Mouse (Mus musculus): ENCODE measurements around the gene Cox4i2. TPM values are rescaled to one million over a fixed set of nuclear protein-coding genes. Genes with fewer than 3 reads are reported as not detected.

Cox4i2 gene
- polyA plus RNA-seq, 1 experiment from 2014 or later: 19.5 TPM

DNA sequence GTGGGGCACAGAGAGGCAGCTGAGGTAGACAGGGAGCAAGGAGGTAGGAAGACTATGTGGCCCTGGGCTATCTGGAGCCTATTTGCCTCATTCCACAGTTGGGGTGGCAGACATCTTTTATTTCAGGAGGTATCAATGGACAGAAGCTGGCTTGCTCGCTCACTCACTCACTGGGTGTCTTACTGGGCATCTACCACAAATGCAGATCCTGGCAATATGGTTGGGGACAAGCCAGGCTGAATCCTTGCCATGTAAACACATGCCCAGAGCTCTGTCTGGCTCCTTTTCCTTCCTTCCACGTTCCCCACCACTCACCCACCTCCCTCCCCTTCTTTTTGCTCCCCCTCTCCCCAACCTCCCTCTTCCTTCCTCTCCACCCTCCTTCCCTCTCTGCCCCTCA, 3.5 kb downstream of the Cox4i2 start:
- WGBS: 62% methylated on average over 2 of the region's 2 CpGs
- ATAC-seq (ENCODE audit: insufficient read depth, low FRiP score, low read depth): no peak

DNA sequence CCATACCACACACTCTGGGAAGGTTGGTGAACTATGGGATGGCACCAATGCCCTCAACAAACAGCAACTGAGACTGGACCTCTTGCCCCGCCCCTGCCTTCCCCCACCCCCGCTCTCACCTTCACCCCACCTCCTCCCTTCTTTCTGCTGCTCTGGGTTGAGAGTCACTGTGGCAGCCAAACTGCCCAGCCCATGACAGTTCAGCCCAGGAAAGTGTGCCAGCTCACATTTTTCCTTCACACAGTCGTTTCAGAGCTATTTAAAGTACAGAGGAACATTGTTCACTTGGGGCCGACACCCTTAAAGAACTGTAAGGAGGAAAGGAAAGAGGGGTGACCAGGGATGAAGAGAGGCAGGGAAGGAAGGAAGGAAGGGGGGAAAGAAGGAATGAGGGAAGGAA, 4.4 kb downstream of the Cox4i2 start:
- no peaks in the 10 kb centered on the region for H3K9me3 ChIP-seq
- 45% methylated on average over 4 of the region's 4 CpGs for WGBS
- no peak for ATAC-seq (ENCODE audit: insufficient read depth, low FRiP score, low read depth)
- peaks cover 14% of the 10 kb centered on the region; the same call in 1 of the 2 replicates for H3K4me1 ChIP-seq
- H3K4me3 ChIP-seq (replicated peaks): no peak overlapping the region
- no peaks in the 10 kb centered on the region for H3K36me3 ChIP-seq
- no peak overlapping the region for H3K27ac ChIP-seq
- no peaks in the 10 kb centered on the region for H3K27me3 ChIP-seq (replicated peaks)
- H3K4me2 ChIP-seq: no peak overlapping the region
- no peak overlapping the region for H3K9ac ChIP-seq

More for the DNA sequence above, 3.5 kb downstream of the Cox4i2 start:
- no peak overlapping the region for H3K9ac ChIP-seq
- no peak overlapping the region for H3K4me3 ChIP-seq (replicated peaks)
- no peaks in the 10 kb centered on the region for H3K9me3 ChIP-seq
- no peak overlapping the region for H3K27ac ChIP-seq
- peaks cover 16% of the 10 kb centered on the region; the same call in 1 of the 2 replicates for H3K4me1 ChIP-seq
- H3K36me3 ChIP-seq: no peaks in the 10 kb centered on the region
- H3K4me2 ChIP-seq: no peak overlapping the region
- H3K27me3 ChIP-seq (replicated peaks): no peaks in the 10 kb centered on the region

DNA sequence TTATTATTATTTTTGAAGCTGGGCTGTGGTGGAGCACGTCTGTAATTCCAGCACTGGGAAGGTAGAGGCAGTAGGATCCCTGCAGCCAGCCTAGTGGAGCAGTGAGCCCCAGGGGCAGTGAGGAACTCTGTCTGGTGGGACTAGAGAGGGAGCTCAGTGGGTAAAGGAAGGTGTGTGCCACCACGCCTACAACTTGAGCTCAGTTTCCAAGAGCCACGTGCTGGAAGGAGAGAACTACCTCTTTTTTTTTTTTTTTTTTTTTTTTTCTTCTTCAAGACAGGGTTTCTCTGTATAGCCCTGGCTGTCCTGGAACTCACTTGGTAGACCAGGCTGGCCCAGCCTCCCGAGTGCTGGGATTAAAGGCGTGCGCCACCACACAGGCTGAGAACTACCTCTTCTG, 9.3 kb downstream of the Cox4i2 start:
- WGBS: 70% methylated on average over 6 of the region's 6 CpGs
- H3K4me1 ChIP-seq: peaks cover 24% of the 10 kb centered on the region

DNA sequence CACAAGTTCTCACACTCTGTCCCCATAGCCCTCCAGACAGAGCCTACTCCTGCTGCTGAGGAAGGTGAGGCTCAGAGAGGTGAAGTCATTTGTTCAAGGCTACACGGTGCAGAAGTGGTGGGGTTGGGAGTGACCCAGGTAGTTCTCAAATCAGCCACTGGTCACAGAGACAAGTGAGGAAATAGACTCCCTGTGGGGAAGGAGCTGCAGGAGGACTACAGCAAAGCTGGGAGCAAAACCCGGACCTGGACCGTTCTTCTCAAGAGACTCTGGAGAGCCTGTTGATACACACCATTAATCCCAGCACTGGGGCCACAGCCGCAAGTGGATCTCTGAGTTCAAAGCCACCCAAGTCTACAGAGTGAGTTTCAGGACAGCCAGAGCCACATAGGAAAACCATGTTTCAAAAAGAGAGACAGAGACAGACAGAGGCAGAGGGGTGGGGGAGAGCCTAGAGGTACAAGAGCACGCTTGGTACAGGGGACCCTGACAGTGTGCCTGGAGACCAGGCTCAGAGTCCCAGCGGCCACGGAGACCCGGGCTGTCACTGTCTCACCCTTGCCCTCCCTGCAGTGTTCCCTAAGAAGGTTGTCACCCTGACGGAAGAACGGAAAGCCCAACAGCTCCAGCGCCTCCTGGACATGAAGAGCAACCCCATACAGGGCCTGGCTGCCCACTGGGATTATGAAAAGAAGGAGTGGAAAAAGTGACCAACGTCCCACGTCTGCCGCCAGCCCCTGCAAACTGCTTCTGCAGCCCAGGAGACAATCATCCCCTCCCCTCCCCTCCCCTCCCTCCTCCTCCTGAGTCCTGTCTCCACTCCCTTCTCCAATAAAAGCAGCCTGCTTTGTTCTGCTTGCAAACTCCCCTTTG, 10.4 kb downstream of the Cox4i2 start:
- Histone ChIP-seq H3K4me1 (peaks cover 24% of the 10 kb centered on the region), H3K4me2 (peak overlapping the region; percentile 27), H3K9ac (no peak overlapping the region), H3K27ac (no peak overlapping the region), H3K9me3 (no peaks in the 10 kb centered on the region), H3K36me3 (no peaks in the 10 kb centered on the region), H3K4me3 (replicated peaks) (no peak overlapping the region), H3K27me3 (replicated peaks) (no peaks in the 10 kb centered on the region)
- 0 out of 2 replicates have a peak, but pooled peaks have one; percentile 10 for ATAC-seq (ENCODE audit: insufficient read depth, low FRiP score, low read depth)
- WGBS: 18% methylated on average over 14 of the region's 14 CpGs

More for the DNA sequence above, 9.3 kb downstream of the Cox4i2 start:
- Histone ChIP-seq H3K27ac (no peak overlapping the region), H3K36me3 (no peaks in the 10 kb centered on the region), H3K27me3 (replicated peaks) (no peaks in the 10 kb centered on the region), H3K4me3 (replicated peaks) (no peak overlapping the region), H3K4me2 (no peak overlapping the region), H3K9me3 (no peaks in the 10 kb centered on the region), H3K9ac (no peak overlapping the region)
- no peak for ATAC-seq (ENCODE audit: insufficient read depth, low FRiP score, low read depth)

DNA sequence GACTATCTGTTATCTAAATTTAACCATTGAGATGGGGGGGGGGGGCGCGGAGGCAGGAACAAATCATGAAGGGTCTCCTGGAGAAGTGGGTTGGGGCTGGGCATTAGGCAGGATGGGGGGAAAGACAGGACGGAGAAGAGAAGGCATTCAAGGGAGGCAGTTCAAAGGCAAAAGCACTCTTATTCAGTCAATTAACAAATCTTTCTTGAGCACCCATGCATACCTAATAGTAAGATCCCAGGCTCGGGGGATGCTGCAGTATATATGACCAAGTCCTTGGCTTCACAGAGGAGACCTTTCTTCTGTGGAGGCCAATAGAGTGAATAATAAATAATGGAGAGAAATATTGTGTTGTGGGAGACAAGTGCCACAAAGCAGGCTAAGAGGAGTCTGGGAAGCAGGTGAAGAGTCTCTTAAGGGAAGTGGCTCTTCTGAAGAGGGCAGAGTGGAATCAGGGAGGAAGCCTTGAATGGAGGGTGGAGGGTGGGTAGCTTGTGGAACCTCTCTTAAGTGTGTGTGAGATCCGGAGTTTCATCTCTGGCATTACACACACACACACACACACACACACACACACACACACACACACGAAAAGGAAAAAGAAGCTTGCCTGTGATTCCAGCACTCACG, 11.2 kb downstream of the Cox4i2 start:
- Histone ChIP-seq H3K9me3 (no peaks in the 10 kb centered on the region), H3K9ac (no peak overlapping the region), H3K4me1 (peaks cover 22% of the 10 kb centered on the region), H3K27ac (no peak overlapping the region), H3K4me3 (replicated peaks) (no peak overlapping the region), H3K27me3 (replicated peaks) (no peaks in the 10 kb centered on the region), H3K4me2 (no peak overlapping the region; the same call in 1 of the 2 replicates), H3K36me3 (no peaks in the 10 kb centered on the region)
- WGBS: 37% methylated on average over 7 of the region's 7 CpGs
- no peak for ATAC-seq (ENCODE audit: insufficient read depth, low FRiP score, low read depth)

DNA sequence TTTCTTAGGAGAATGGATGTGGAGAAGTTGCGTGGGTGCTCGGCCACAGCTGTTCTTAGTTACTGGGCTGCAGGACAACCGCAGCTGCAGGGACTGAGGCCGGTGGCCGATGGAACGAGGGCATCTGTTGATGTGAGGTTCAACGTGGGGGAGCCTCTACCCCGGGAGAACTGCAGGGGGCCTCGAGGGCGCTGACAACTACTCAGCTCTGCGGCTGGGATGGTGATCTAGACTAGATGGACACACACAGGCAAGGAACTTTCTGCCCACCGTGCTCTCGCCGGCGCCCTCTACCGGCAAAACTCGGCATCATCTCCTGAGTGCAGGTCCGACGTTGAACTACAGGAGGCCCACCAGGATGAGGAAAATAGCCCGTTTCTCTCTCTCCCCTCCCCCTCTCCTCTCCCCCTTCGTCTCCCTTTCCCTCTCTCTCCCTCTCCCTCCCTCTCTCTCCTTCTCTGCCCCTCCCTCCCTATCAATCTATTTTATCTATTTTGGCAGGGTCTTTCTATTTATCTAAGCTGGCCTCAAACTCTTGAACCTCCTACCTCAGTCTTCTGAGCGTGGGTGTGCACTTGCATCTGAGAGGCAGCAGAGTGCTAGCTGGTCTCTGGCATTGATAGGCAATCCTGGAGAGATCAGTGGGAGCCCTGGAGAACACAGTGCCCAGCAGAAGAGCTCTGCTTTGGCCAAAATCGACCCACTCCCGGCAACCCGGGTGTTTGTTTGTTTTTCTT, 12.6 kb downstream of the Cox4i2 start:
- Histone ChIP-seq H3K27me3 (replicated peaks) (no peaks in the 10 kb centered on the region), H3K27ac (no peak overlapping the region), H3K4me1 (peaks cover 22% of the 10 kb centered on the region), H3K36me3 (no peaks in the 10 kb centered on the region), H3K9ac (no peak overlapping the region), H3K4me2 (peak overlapping the region; percentile 37), H3K9me3 (no peaks in the 10 kb centered on the region), H3K4me3 (replicated peaks) (no peak overlapping the region; the same call in 1 of the 2 replicates)
- peak; percentile 32; the same call in 1 of the 2 replicates for ATAC-seq (ENCODE audit: insufficient read depth, low FRiP score, low read depth)
- WGBS: 15% methylated on average over 25 of the region's 25 CpGs

DNA sequence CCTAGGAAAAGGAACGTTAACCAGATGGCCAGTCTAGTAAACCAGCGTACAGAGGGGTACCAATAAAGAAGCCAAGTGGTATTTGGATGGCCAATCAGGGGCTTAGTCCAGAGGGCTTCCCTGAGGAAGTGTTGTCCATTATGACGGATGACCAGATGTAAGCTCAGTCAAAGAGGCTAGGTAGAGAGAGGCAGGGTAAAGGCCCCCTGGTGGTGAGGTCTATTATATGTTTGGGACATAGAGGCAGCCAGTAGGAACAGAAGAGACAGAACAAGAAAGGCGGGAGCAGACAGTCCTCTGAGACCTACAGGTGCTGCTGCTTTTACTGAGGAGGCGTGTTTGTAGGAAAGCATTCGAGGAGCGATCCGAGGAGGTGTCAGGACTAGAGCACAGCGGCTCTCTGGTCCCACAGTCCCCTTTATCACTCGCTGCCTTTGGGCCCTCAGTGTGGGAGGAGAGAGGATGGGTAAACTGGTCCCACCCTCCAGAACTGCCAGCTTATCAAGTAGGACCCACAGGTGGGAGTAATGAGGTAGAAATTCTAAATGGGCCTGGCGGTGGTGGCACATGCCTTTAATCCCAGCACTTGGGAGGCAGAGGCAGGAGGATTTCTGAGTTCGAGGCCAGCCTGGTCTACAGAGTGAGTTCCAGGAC, 13.8 kb downstream of the Cox4i2 start:
- no peaks in the 10 kb centered on the region for H3K36me3 ChIP-seq
- H3K9ac ChIP-seq: no peak overlapping the region
- peaks cover 22% of the 10 kb centered on the region for H3K4me1 ChIP-seq
- H3K27me3 ChIP-seq (replicated peaks): no peaks in the 10 kb centered on the region
- no peak overlapping the region for H3K4me3 ChIP-seq (replicated peaks)
- 52% methylated on average over 12 of the region's 12 CpGs for WGBS
- no peak overlapping the region for H3K27ac ChIP-seq
- no peaks in the 10 kb centered on the region for H3K9me3 ChIP-seq
- H3K4me2 ChIP-seq: no peak overlapping the region
- ATAC-seq (ENCODE audit: insufficient read depth, low FRiP score, low read depth): no peak

DNA sequence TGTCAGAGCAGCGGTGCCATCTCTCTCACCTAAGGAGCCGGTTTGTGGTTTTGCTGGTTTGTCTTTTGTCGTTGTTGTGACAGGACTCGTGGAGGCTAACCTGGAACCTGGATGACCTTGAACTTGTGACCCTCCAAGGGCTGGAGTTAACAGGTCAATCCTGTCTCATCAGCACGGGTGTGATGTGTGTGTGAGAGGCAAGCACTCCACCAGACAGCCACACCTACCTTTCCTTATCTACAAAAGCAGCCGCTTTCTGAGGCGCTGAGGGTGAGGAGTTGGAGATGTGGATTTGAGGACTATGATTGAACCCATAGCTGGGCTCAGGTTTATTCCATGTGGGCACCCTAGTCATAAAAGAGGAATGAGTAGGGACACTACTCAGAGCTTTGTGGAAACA, 15.7 kb downstream of the Cox4i2 start:
- Histone ChIP-seq H3K36me3 (no peaks in the 10 kb centered on the region), H3K9me3 (no peaks in the 10 kb centered on the region), H3K4me3 (replicated peaks) (no peak overlapping the region), H3K27ac (no peak overlapping the region), H3K4me2 (no peak overlapping the region), H3K27me3 (replicated peaks) (no peaks in the 10 kb centered on the region), H3K4me1 (peaks cover 11% of the 10 kb centered on the region), H3K9ac (no peak overlapping the region)
- peak; percentile 37; the same call in 1 of the 2 replicates for ATAC-seq (ENCODE audit: insufficient read depth, low FRiP score, low read depth)
- WGBS: 70% methylated on average over 7 of the region's 7 CpGs

DNA sequence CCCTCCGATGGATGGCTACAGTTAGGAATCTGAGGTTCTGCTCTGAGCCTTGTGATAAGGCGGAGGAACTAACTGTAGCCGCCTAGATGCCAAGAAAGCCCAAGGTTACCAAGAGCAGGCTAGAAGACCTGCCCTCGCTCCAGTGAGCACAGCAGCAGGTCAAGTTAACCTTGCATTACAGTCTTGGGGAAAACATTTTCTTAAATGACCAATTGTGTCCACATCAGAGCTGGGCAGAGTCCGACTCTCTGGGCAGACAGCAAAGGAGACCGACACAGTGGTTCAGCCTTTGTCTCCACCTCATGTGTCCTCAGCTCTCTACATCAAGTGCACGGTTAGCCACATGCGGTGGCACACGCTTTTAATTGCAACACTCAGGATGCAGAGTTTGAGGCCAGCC, 17.6 kb downstream of the Cox4i2 start:
- Histone ChIP-seq H3K9ac (no peak overlapping the region), H3K9me3 (no peaks in the 10 kb centered on the region), H3K4me1 (peaks cover 6% of the 10 kb centered on the region; the same call in 1 of the 2 replicates), H3K36me3 (no peaks in the 10 kb centered on the region), H3K4me3 (replicated peaks) (no peak overlapping the region), H3K27ac (no peak overlapping the region), H3K27me3 (replicated peaks) (no peaks in the 10 kb centered on the region), H3K4me2 (no peak overlapping the region)
- WGBS: 86% methylated on average over 9 of the region's 9 CpGs
- no peak; the same call in 1 of the 2 replicates for ATAC-seq (ENCODE audit: insufficient read depth, low FRiP score, low read depth)

DNA sequence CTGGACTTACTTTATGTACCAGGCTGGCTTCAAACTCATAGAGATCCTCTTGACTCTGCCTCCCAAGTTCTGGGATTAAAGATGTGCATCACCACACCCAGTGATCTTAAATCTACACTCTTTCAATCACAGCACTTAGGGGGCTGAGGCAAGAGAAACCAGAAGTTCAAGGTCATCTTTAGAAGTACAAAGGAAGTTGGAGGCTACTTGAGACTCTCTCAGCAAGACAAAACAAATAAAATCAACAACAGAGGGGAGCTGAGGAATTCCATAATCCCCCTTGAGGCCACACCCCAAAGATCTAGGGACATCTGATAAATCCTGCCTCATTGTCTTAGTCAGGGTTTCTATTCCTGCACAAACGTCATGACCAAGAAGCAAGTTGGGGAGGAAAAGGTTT, 18.3 kb downstream of the Cox4i2 start:
- no peaks in the 10 kb centered on the region for H3K4me1 ChIP-seq
- H3K27ac ChIP-seq: no peak overlapping the region
- no peaks in the 10 kb centered on the region for H3K9me3 ChIP-seq
- H3K4me2 ChIP-seq: no peak overlapping the region
- no peak for ATAC-seq (ENCODE audit: insufficient read depth, low FRiP score, low read depth)
- H3K27me3 ChIP-seq (replicated peaks): no peaks in the 10 kb centered on the region
- WGBS: 33% methylated on average over 1 of the region's 1 CpGs
- no peak overlapping the region for H3K4me3 ChIP-seq (replicated peaks)
- no peaks in the 10 kb centered on the region for H3K36me3 ChIP-seq
- H3K9ac ChIP-seq: no peak overlapping the region

DNA sequence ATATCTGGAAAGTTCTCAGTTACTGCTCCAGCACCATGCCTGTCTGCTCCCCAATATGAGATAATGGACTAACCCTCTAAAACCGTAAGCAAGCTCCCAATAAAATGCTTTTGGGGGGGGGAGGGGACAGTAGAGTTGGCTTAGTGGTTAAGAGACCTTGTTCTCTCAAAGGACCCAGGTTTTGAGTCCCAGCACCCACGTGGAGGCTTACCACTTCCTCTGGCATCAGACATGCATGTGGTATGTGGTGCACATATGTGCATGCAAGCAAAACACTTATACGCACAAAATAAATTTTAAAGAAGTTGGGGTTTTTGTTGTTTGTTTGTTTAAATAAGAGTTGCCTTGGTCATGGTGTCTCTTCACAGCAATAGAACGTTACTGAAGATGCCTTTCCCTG, 21.4 kb downstream of the Cox4i2 start:
- Histone ChIP-seq H3K27me3 (replicated peaks) (no peaks in the 10 kb centered on the region), H3K9ac (no peak overlapping the region), H3K4me1 (no peaks in the 10 kb centered on the region), H3K4me3 (replicated peaks) (no peak overlapping the region), H3K36me3 (peaks cover 5% of the 10 kb centered on the region; the same call in 1 of the 2 replicates), H3K4me2 (no peak overlapping the region), H3K27ac (no peak overlapping the region), H3K9me3 (no peaks in the 10 kb centered on the region)
- ATAC-seq (ENCODE audit: insufficient read depth, low FRiP score, low read depth): no peak
- WGBS: 71% methylated on average over 4 of the region's 4 CpGs

Measured in stomach, embryonic 15.5 days (tissue).